Mouse (Mus musculus) layer of hippocampus, adult 8-10 months (tissue): ENCODE data around the gene Disp1. TPM values are rescaled to one million over a fixed set of nuclear protein-coding genes. Genes with fewer than 3 reads are reported as not detected.

Experiments
- DNase-seq, 2 experiments: peaks; one replicate each; pipeline ENCODE4 v3.0.0; 2022; ENCODE audit warnings: low spot score in 2 of 2
- total RNA-seq, 4 experiments: library from RNA; stranded (reverse); gene quantifications; 2 replicates each; pipeline ENCODE4 v1.2.4; 2022

Disp1 gene
- total RNA-seq, 4 experiments from 2014 or later = 4.5 to 6.5 (median 5.4) TPM

GRCm38 (mm10) chr1:183091203-183091602 lies 130.1 kb downstream of the Disp1 start:
- no peak for DNase-seq

DNA sequence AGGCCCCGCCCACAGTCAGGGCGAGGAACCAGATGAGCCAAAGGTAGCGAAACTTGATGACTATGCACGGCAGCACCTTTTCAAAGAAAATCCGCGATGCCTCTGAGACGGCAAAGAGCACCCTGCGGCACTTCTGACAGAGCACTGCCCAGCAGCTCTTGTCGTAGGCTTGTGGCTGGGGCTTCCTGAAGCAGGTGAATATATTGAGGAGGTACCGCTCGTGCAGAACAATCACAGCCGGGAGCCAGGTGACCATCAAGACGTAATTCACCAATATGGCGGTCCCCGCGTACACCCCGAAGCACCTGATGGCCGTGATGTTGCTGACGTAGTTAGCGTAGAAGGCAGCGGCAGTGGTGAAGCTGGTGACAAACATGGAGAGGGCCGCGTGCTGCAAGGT lies 132.7 kb downstream of the Disp1 start:
- no peak for DNase-seq

GRCm38 (mm10) chr1:183086843-183087242 lies 134.5 kb downstream of the Disp1 start:
- peak; percentile 21 to 49 for DNase-seq

- DNase-seq = peak; percentile 59 to 66
Measured at GRCm38 (mm10) chr1:183084085-183085050, 137.0 kb downstream of the Disp1 start.

GRCm38 (mm10) chr1:183082436-183082835 lies 138.9 kb downstream of the Disp1 start:
- DNase-seq = no peak

- no peak for DNase-seq
Measured at GRCm38 (mm10) chr1:183081126-183081525, 140.2 kb downstream of the Disp1 start.

DNA sequence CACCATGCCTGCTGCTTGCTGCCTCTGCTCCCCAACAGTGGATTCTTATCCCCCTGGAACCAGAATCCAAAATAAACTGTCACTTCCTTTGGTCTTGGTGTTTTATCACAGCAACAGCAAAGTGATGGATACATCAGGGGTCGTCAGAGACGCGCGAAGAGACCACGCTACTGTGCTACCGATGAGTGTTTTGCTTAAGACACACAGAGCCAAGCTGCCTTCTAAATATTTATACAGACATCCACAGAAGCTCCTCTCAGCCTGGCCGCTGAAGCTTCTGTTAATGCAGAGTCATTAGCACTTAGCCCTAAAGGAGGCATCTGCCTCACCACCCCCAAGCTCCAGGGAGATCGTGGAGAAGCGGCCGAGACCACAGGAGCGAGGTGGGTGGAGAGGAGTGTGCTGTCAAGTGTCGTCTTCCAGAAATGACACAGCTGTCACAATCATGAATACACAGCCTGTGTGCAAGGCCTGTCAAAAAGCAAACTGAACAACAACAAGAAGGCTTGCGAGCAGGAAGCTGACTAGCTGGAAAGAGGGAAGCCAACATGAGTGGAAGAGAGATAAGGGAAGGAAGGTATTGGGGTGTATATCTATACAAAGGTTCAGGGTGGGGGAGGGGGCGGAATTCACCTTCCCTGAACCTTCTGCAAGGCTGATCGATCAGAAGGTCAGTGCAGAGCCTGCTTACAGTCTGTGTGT lies 146.1 kb downstream of the Disp1 start:
- DNase-seq = peak; percentile 56 to 69

- no peak for DNase-seq
Measured at GRCm38 (mm10) chr1:183072263-183073050, 148.9 kb downstream of the Disp1 start.

DNA sequence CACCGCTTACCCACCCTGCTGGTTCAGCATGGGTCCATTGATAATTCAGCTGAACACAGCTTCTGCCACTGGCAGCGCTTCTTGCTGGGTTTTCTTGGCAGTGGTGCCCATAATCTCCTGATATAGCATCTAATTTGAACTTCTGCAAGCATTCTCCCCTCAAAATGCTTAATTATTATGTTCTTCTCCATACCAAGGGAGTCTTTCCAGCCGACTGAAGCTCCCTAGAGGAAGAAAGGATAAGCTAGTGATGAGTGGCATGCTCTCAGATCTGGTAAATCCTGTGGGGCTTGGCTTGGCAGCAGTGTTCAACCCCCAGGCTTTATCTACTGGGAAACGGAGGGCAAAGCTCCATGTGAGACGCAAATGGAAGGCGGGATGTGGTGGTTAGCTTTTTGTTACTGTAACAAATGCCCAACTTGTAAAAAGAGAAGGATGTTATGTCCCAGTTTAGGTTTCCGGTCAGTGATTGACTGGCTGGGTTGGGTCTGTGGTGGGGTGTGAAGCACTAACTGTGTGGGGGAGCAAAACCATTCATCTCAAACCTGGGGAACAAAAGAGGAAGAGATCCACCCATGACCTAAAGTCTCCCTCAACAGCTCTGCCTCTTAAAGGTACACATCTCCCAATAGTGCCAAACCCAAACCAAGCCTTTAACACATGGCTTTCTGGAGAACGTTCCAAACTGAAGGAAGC lies 151.2 kb downstream of the Disp1 start:
- DNase-seq = no peak

DNA sequence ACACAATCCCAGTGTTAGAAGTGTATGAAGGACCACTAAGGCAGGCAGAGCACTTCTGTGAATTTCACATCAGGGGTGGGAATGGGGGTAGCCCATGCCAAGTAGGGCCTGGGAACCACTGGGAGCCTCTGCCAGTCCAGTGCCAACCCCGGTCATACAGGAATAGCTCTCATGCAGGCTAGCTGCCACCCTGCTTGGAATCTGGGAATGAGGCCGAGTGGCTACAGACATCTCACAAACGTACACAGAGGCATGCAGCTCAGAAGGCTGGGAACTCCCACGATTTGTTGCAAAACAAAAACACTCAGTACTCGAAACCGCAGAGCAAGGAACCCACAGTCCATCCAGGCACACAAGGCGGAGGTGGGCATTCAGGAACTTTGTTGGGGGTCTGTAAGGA lies 153.5 kb downstream of the Disp1 start:
- DNase-seq = no peak

GRCm38 (mm10) chr1:183066981-183067380 lies 154.3 kb downstream of the Disp1 start:
- DNase-seq = no peak

DNA sequence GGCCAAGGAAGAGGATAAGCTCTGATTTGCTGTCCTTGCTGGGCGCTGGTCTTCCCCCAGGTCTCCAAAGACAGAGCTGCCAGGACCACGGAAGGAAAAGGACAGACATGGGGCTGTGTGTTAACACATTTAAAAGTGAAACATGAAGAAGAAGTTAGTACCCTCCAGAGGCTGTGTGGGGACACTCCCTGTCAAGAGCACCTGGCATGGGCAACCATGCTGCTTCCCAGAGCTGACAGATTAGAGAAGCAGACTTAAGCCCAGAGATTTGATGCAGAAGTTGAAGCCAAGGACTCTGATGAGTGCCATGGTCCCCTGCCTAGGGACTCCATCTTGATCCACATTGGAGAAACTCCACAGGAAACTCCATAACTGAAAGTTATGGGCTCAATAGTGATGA lies 160.7 kb downstream of the Disp1 start:
- DNase-seq = no peak

DNA sequence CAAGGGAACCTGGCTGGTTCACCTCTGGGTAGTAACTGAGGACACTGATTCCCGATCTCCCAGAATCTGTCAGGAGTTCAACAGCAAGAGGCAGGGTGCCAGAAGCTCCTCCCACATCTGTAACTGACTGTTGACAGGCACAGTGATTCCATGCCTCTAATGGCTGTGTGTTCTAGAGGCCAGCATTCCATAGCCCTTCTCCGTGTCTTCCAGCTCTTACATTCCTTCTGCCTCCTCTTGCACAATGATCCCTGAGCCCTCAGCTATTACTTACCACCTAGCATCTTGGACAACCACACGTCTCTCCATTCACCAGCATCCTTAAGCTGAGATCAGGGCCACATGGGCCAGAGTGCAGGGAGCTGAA lies 165.1 kb downstream of the Disp1 start:
- DNase-seq = no peak

- no peak for DNase-seq
Measured at GRCm38 (mm10) chr1:183055608-183056288, 165.6 kb downstream of the Disp1 start.

DNA sequence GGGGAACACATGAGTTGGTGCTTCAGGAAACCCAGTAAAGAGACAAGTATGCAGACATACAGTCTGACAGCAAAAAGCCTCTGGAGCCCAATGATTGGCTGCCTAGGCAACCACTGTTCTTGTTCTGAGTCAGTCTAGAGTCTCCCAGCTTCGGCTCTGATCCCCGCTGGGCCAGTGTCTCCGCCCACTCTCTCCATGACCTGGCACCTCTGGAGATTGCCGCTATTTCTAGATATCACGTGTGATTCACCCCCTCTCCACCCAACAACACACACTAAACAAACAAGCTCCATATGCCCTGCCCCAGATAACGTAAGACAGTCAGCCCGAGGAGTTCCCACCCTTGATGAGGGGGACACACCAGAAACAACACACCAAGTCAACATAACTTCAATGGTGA lies 168.7 kb downstream of the Disp1 start:
- DNase-seq = no peak

- no peak for DNase-seq
Measured at GRCm38 (mm10) chr1:183049295-183049694, 172.0 kb downstream of the Disp1 start.

- DNase-seq = no peak
Measured at GRCm38 (mm10) chr1:183047913-183048523, 173.3 kb downstream of the Disp1 start.

DNA sequence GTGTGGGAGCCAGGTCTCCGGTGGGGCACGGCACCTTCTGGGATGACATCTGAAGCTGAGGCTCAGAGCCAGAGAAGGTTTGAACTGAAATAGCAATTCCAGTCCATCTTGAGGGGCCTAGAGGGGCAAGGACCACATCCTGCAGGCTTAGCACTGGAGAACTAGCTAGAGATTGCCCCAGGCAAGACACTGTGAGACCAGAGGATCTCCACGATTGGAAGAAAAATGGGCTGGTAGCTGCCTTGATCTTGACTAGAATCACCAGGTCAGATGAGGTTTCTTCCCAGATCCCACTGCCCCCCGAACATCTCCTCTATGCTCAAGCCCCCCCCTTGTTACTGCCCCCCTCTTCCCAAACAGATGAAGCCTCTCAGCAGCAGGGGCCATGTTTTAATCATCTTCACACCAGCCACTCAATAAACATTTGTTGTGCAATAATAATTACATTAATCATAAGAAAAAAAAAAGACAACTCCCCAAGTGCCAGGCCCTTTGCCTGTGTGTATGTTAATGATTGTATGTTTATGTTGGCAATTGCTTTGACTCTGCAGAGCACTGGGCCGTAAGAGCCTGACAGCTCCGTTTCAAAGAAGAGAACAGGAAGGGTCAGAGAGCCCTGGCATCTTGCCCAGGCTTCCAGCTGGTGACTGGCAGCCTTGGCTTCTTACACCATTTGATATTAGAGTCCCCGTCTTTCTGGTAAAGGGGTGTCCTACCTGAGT lies 174.0 kb downstream of the Disp1 start:
- no peak for DNase-seq

GRCm38 (mm10) chr1:183046081-183046480 lies 175.2 kb downstream of the Disp1 start:
- no peak for DNase-seq
